Mouse (Mus musculus) kidney, adult 2 months (tissue): ENCODE data around the gene Fuz.

Experiments used
- CTCF ChIP-seq: fragments of 200-500 bp; conservative IDR thresholded peaks from 2 replicates; pipeline ENCODE4 v1.5.1; 2011; ENCODE audit warnings: low read depth, mild to moderate bottlenecking, control low read depth, low read length, moderate library complexity, mixed read lengths; ENCODE audit not compliant: insufficient read depth, insufficient read length
- POLR2A ChIP-seq: fragments of 200-500 bp; IDR thresholded peaks from one replicate; pipeline ENCODE4 v1.6.1; 2011; ENCODE audit warnings: low read depth, low read length, control low read depth

DNA sequence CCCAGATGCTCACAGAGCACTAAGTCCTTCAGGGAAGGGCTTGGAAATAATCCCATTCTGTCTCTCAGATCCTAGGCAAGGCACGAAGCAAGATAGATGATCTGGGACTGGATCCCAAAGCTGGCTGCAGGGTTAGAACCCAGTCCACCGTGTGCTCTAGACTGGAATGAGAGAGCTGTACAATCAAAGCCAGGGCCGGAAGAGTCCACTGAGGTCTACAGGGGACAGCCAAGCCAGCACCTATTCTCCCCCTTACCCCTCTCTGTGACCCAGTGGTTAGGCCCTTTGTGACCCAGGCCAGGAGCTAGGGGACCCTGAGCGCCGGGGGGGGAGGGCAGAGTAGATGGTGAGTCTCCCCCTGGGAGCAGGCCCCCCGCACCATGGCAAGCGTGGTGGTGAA, 47.0 kb downstream of the Fuz start, which contains the start of gene Tsks:
- no peak for TF ChIP-seq POLR2A
- no peak for TF ChIP-seq CTCF
